Mouse (Mus musculus) lung, postnatal 36 days (tissue): Measurements from ENCODE around the gene Gm11939.
"Not testable (repeated sequence)": the region's sequence is repeated elsewhere in the genome, so short reads cannot be mapped to it uniquely, and the experiment has no call there.

Experiments used
- DNase-seq: peaks from one replicate; pipeline ENCODE4 v3.0.0; 2022; ENCODE audit warnings: mixed read lengths

Gm11939 gene

GRCm38 (mm10) chr11:99559366-99559765, at the start of gene Gm11939:
TSS of gene Gm11939 (minus strand) at chr11:99559466.
- no peak for DNase-seq

DNA sequence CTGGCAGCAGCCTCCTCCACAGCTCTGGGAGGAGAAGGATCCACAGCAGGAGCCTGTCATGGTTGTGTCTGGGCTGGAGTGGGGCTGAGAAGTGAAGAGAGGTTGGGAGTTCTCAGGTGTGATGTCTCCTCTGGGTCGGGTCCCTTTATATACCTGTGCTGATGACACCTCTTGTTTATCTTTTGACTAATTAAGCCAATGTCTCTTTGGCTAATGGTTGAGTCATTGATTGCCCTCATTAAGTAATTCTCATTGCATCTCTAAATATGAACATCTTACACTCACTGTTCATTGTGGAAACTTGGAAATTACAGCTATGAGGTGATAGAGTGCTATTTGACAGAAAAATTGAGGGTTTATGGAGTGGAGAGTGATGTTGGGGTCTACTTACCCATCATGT, 43.9 kb upstream of the Gm11939 start, which contains the start of gene Gm11938:
Gm11938 (minus strand) TSS at position 101 of the 400 bp plus-strand sequence.
- not testable (repeated sequence) for DNase-seq

GRCm38 (mm10) chr11:99597742-99598141, 38.5 kb upstream of the Gm11939 start, which contains the start of gene Krtap9-3:
TSS of gene Krtap9-3 (minus strand) at chr11:99598105.
- not testable (repeated sequence) for DNase-seq

GRCm38 (mm10) chr11:99590981-99591380, 31.7 kb upstream of the Gm11939 start, which contains the start of gene Krtap1-3:
TSS of gene Krtap1-3 (minus strand) at chr11:99591339.
- DNase-seq, result no peak

GRCm38 (mm10) chr11:99585096-99585495, 25.8 kb upstream of the Gm11939 start:
- DNase-seq, result no peak

DNA sequence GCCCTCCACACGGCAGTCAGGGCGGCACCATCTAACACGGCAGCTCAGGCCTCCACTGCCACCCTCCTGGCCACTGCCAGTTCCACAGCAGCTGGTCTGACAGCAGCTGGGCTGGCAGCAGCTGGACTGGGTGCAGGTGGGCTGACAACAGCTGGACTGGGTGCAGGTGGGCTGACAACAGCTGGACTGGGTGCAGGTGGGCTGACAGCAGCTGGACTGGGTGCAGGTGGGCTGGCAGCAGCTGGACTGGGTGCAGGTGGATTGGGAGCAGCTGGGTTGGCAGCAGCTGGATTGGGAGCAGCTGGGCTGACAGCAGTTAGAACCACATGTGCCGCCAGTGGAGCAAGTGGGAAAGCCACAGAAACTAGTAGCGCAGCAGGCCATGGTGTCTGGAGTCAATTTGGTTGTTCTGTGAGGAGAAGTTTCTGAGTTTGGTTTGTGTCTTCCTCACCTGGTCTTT, 24.0 kb upstream of the Gm11939 start, which contains the start of gene Krtap1-4:
Krtap1-4 (minus strand) TSS at position 410 of the 460 bp plus-strand sequence.
- no peak for DNase-seq

DNA sequence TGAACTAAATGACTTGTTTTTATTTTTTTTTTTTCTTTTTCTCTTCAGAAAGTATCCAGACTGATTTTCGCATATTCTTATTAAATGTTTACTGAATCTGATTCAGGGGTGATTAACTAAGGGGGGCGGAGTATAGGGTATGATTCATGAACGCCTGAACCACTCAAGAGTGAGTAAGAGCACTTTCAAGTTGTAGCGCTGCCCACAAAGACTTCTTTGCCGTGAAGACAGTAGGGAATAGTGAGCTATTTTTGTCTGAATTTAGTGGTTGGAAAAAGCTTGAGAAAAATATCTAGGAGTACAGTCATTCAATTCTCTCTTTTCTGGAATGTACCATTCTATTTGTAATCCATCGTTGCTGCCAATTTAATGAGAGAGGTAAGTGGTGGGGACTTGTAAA, 22.3 kb upstream of the Gm11939 start:
- DNase-seq, result peak; percentile 32

- no peak for DNase-seq
These were observed 21.8 kb upstream of the Gm11939 start for GRCm38 (mm10) chr11:99581051-99581450.

GRCm38 (mm10) chr11:99580636-99581035, 21.4 kb upstream of the Gm11939 start, which contains the start of gene Krtap1-5:
TSS of gene Krtap1-5 (minus strand) at chr11:99581016.
- DNase-seq, result no peak

- DNase-seq, result peak; percentile 84
These were observed 14.8 kb upstream of the Gm11939 start for GRCm38 (mm10) chr11:99574106-99574505.

GRCm38 (mm10) chr11:99573164-99573563, 13.9 kb upstream of the Gm11939 start:
- DNase-seq, result no peak

- DNase-seq, result no peak
These were observed 7.3 kb upstream of the Gm11939 start, which contains the start of gene Krtap3-1 for GRCm38 (mm10) chr11:99566530-99566929. TSS of gene Krtap3-1 (minus strand) at chr11:99566630.

DNA sequence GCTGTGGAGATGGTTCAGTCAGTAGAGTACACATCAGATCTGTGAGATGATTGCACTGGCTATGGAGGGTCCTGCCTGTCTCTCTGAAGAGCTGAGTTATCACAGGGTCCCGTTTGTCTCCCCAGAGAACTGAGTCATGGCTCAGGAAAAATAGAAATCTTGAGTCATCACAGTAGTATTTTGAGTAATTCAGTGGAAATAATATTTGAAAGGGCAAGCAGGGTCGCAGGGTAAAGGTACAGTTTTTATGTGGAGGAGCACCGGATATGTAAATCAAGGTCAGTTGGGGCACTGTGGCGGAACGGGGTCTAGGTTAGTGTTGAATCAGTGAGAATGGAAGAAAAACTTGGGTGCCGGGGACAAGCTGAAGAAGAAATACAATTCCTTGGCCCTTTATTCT, 3.3 kb upstream of the Gm11939 start:
- DNase-seq, result no peak

- DNase-seq, result peak; percentile 5
These were observed 1.1 kb downstream of the Gm11939 start for GRCm38 (mm10) chr11:99557976-99558745.

- no peak for DNase-seq
These were observed 2.5 kb downstream of the Gm11939 start, which contains the start of gene Krtap3-2 for GRCm38 (mm10) chr11:99556753-99557152. TSS of gene Krtap3-2 (minus strand) at chr11:99556853.

DNA sequence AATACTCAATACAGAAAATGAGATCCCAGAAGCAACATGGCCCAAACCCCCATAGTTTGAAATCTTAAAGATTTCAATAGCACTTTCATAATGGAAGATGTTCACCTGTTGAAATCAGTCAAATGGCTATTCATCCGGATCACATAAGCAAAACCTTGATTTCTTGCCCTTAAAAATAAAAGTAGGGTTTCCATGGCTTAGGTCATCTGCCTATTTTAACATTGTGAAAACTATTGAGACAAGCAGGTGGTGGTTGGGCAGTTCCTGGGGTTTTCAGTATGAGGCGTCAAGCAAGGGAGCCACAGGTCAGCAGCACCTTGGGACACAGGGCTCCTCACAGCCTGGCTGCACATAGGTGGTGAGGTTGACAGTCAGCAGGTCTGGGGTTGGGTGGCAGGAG, 3.1 kb downstream of the Gm11939 start:
- no peak for DNase-seq

DNA sequence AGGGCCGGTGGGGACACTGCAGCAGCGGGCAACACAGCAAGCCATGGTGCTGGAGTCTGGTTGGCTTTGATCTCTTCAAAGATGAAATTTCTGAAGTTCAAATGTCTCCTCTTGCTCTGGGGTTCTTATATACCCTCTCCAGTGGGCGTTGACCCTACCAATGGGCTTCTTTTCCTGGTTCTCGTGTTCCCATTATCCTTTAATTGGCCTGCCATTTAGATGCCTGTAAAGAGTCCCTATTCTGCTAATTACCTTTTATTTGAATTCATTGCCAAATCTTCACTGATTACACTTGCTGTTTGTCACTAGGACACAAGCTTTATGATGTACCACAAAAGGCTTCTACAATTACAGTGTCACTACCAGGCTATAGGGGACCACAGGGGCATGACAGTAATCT, 8.5 kb downstream of the Gm11939 start, which contains the start of gene Krtap3-3:
Krtap3-3 (minus strand) TSS at position 101 of the 400 bp plus-strand sequence.
- DNase-seq, result no peak

DNA sequence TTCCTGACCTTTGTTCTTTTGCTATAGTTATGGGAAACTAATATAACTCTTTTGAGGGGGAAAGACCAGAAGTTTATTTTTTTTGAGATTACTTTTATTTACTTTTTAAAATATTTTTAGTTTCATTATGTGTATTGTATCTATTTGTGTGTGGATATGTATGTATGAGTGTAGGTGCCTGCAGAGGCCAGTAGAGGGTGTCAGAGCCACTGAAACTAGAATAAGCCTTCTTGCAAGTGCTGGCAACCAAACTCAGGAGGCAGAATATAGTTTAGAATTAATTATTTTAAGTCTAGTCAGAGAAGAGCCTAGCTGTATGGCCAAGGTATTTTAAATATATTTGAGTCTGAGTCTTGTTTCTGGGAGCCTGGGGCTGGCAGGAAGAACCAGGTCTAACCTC, 11.4 kb downstream of the Gm11939 start:
- no peak for DNase-seq

GRCm38 (mm10) chr11:99539721-99540120, 19.5 kb downstream of the Gm11939 start:
- no peak for DNase-seq

- DNase-seq, result no peak
These were observed 37.9 kb downstream of the Gm11939 start, which contains the start of gene Krt39 for GRCm38 (mm10) chr11:99521288-99521860. TSS of gene Krt39 (minus strand) at chr11:99521338.

DNA sequence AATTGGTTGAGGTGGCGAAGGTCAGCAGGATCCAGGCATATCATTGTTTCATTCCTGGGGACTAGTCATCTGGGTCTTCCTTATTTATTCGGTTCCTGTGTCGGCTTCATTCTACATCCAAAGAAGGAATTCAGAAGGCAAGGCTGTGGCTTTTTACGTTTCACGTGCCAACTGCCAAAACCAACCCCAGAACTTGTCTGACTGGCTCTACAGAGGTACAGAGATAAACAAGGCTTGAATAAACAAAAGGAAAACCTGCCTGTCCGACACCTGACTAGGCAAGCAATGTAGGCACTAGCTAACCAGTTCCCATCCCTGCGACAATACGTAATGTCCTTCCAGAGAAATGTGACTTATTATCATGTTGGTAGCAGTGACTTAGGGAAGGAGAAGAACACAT, 45.2 kb downstream of the Gm11939 start:
- peak; percentile 66 for DNase-seq
